Mouse (Mus musculus) gastrocnemius, postnatal 25 days (tissue): ENCODE data around the gene Zfp27. TPM values are rescaled to one million over a fixed set of nuclear protein-coding genes. Genes with fewer than 3 reads are reported as not detected.

Source experiments
- DNase-seq: peaks from one replicate; pipeline ENCODE4 v3.0.0; 2022
- long read RNA-seq, 2 experiments: library from polyadenylated mRNA; stranded (forward); transcript quantifications; one replicate each; pipeline ENCODE4 v2.0.0; 2021
- total RNA-seq, 2 experiments: library from RNA; stranded (reverse); gene quantifications; 1 replicate in 1 of 2; 2 replicates in 1 of 2; pipeline ENCODE4 v1.2.3; 2021

Gene Zfp27
- 1 to 10 TPM; 5.8 to 6.3 TPM for total RNA-seq
- long read RNA-seq, experiment 1, partial matches to known transcripts: 0 of 2 reads
- long read RNA-seq, experiment 1, other reads (novel, unspliced or antisense): 1 of 2 reads
- long read RNA-seq, experiment 2, partial matches to known transcripts: 0 of 3 reads
- long read RNA-seq, experiment 2, other reads (novel, unspliced or antisense): 1 of 3 reads

DNA sequence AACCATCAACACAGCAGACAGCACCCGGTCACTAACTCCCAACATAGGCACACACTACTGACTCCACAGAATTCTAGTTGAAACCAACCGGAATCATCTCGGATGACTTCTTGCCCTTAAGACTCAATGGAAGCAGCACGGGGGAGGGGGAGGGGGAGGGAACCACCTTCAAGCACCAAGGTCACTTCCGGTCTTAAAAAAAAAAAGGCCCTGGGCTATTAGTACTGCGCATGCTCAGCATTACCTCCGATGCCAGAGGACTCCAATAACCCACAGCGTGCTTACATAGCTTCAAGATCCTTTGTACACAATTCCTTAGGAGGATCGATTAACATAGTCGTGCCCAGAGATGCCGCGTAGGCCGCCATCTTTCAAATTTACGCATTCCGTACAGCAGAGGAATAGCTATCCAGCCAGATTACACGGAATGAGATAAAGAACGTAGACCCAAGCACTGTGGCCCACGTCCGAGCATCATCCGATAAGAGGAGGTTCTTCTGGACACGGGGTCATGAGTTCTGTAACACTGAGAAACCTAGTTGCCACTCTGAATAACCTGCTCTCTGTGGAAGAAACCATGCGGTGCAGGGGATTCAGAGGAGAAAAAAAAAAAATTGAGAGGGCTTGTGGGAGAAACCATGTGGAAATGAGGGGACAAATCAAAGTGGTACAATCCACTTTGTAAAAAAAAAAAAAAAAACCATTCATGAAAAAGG lies at the start of gene Zfp27:
Zfp27 (minus strand) TSS at position 607 of the 716 bp plus-strand sequence.
- DNase-seq: peak; percentile 76

DNA sequence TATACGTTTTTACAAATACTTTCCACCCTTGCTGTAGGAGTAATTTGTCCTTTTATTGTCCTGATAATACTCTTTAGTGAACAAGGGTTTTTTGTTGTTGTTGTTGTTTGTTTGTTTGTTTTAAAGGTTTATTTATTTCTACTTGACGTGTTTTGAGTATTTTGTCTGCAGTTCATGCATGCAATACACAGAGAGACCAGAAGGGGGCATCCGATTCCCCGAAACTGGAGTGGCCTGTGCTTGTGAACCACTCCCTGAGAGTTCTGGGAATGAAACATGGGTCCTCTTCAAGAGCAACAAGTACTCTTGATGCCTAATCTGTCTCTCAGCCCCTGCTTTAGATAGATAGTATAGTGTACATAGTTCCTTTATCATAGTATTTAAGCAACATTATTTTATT lies 48.4 kb upstream of the Zfp27 start:
- no peak for DNase-seq

DNA sequence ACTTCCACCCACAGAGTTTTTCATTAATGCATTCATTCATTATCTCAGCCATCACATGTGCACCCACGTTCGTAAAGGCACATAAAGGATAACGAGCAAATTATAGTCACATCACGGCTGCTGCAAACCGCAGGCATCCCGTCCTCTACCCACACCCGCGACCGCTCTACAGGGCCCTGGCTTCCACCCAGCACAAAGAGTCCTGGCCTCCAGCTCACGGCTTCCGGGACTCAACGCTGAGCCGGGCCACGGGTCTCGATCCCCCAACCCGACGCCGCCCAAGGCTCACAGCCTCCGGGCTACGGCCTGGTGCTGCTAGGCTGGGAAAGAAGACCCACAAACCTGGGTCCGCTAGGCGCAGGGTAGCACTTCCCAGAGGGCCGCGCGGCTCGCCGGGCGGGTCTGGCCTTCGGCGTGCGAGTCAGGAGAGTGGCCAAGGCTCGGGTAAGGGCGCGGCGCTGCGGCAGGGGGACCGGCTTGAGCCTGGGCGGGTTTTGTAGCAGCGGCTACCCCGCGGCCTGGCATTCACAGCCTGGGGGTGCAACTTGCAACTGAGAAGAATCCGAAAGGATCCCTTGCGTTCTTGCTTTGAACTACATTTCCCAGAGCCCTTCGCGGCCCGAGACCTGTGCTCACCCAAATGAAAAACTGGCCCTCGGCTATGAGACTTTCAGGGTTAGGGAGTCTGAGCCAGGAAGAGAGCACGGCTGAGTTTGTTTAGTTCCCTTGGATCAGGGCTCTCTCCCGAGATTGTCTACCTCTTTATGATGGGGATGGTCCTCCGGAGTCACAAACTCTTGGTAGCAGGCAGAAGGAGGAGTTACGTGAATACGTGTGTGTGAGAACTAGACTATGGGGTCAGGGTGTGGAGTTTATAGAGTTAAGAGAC lies 47.4 kb upstream of the Zfp27 start, which contains the start of gene Zfp74:
Zfp74 (minus strand) TSS at position 577 of the 889 bp plus-strand sequence.
- DNase-seq: peak; percentile 74

DNA sequence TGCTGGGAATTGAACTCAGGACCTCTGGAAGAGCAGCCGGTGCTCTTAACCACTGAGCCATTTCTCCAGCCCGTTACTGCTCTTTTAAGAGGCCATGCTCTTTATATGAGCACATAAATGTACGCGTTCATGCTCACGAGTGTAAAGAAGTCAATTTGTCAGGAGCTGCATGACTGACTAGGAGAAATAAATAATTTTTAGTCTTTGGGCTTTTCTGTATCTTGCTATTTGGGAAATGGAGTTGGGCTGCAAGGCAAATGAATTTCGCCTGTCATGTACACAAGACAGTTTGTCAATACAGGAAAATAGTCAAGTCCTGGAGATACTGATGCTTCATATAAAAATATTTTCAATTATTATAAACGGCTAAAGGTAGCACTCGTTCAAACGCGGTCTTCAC lies 46.7 kb upstream of the Zfp27 start:
- no peak for DNase-seq

DNA sequence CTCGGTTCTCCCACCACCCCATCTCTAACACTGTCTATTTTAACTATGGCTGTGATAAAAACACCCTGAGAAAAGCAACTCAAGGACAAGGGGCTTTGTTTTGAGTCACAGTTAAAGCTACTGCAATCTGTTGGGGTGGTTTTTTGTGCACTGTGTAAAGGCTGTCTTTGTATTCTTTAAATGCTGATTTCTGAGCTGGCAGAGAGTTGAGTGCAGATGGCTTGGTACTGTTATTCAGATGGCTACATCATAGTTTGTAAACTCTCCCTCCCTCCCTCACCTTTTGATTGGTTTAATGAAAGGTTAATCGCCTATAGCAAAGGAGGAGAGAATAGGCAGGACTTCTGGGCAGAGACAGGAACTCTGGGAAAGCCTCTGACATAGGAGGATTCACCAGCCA lies 37.8 kb upstream of the Zfp27 start:
- DNase-seq: no peak

DNA sequence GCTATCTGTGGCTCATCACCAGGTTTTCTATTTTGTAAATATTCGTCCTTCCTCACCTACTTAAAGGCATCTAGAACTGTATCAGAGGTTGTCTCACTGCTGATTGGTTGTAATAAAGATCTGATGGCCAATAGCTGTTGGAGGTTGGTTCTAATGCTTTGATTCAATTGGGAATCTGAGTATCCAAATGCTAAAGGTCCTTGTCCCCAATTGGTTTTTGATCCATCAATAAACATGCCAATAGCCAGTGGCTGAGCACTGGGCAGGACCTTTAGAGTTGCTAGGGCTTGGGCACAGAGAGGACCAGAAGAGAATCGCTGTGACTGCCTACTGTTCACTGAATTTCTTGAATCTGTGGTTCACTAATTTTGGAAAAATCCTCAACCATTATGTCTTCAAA lies 37.3 kb upstream of the Zfp27 start:
- no peak for DNase-seq

DNA sequence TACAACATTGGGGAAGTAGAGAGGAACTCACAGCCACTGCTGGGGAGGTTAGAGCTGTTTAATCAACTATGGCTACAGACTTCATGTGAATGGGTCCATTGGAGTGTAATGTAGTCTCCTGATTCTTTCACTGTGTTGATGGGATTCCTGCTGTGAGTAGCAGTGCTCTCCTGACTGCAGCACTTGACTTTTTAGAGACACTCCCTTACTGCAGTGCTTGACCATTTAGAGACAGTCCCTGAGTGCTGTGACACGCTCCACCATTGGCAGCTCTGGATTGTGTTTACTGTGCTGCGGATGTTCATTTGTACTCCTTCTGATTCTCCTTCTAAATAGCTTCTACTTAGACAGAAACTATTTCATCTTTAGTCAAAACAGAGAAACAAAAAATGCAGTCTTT lies 36.4 kb upstream of the Zfp27 start:
- no peak for DNase-seq

DNA sequence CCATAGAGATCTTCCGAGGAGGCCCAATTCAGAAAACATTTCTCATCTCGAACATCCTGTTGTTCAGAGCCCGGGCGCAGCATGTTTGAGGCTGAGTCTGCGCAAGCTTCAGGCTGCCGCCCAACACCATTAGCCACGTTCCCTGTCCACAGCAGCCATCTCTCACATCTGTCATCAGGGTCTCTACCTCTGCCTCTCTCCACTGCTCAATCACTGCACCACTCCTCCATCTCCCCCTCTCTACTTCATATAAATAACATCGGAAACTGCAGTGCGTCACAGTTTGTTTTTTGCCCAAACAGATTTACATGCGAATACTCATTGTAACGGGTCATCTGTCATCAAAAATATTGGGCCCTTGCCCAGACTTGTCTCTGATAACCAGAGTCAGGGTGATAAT lies 34.7 kb upstream of the Zfp27 start:
- DNase-seq: no peak

DNA sequence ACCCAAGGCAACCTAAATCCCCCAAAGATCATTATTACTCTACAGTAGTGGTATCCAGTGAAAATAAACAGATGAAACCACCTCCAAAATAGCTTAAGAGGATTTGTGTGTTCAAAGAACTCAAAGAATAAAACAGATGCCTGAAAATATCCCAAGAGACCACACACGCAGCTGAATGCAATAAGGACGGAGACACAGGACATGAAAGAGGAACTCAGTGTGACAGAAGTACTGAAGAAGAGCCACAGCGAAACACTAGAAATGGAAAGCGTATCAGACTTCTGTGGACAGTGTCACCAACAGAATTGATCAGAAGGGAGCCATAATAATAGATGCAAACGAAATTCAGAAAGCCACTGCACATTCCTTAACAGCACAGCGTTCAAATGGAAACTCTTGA lies 32.5 kb upstream of the Zfp27 start:
- DNase-seq: no peak

DNA sequence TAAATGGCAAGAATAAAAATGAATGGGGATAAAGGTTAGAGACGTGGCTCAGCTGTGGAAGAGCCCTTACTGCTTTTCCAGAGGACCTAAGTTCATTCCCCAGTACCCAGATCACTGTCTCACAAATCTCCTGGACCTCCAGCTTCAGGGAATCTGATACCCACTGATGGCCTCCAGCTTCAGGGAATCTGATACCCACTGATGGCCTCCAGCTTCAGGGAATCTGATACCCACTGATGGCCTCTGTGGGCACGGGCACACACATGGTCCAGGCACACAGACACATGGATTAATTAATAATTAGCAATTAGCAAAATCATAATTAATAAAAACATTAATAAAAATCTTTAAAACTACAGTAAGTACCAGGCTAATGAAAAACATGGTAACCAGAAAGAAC lies 16.4 kb upstream of the Zfp27 start:
- DNase-seq: peak; percentile 64

DNA sequence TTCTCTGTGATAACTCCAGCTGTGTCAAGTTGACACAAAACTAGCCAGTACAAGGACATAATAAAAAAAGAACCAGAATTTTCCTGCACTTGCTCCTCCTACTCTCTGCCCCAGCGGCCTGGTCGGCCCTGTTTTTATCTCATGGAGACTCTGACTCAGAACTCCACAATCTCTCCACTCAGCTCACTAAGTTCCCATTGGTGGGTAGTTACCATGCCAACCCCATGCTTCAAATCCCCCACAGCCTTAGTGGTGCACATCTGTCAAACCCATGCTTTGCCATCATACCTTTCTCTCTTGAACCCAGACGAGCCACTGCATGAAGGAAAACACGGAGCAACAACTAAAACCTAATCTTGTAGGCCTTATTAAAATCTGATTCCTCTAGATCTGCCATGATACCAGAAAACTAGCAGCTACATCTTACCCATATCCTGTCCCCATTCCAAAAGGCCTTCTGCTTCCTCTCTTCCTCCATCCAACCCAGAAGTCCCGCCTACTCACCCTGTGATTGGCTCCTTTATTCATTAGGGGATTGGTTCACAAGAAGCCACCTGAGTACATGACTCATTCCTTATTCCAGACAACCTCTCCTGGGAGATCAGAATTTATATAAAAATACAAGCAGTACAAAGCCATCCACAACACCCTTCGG lies 15.2 kb upstream of the Zfp27 start:
- DNase-seq: no peak

DNA sequence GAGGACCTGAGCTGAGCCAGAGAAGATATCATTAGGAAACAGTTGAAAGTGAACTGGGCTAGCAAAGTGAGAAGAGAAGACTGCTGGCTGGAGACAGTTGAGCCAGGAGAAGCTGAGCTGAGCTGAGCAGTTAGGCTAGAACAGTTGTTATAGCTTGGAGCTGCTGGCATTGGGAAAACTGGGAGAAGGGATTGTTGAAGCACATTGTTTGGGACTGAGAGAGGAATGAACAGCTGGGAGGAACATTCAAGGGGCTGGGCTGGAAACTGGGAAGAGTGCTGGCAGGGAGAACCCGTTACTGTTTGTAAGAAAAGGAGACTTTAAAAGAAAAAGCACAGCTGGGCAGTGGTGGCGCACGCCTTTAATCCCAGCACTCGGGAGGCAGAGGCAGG lies 11.7 kb upstream of the Zfp27 start:
- DNase-seq: peak; percentile 30

DNA sequence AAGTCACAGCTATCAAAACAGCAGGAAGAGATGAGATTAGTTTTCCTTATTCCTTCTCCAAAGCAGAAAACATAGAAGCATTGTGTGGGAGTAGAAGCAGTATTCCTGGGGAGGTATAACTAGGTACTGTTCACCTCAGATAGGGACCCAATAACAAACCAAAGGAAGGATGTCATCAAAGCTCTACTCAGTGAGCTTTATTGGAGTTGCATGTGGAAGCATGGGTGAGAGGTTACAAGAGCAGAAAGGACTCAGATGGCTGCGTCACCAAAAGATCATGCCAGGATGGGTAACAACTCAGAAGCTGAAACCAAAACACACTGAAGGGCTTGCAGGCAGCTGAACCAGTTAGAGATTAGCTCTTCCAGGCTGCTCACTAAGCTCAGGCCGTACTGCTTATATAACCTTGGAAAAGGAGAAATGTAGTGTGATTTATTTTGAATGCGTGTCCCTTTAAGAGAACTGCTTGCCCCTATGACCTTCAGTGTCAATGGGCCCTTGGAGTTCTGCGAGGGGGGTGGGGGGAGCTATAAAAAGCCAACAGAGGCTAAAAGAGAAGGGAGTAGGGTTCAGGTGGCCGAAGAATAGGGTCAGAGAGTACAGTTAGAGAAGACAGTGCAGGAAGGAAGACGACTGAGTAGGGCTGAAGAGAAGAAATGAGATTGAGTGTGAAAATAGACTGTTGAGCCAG lies 11.1 kb upstream of the Zfp27 start:
- DNase-seq: peak; percentile 41

DNA sequence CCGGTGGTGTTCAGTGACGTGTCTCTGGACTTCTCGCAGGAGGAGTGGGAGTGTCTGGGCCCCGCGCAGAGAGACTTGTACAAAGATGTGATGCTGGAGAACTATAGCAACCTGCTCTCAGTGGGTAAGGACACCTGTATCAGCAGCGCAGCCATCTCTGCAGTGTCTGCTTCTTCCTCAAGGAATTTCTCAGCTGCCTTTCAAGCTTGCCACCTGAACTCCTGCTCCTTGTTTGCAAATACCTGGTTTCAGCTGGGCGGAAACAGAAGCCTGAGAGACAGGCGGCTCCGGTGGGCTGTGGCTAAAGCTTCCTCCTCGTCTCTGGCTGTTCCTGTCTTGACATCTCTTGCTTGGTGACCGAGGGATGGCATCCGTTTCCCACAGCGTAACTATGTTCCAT lies 5.8 kb upstream of the Zfp27 start:
- DNase-seq: no peak

DNA sequence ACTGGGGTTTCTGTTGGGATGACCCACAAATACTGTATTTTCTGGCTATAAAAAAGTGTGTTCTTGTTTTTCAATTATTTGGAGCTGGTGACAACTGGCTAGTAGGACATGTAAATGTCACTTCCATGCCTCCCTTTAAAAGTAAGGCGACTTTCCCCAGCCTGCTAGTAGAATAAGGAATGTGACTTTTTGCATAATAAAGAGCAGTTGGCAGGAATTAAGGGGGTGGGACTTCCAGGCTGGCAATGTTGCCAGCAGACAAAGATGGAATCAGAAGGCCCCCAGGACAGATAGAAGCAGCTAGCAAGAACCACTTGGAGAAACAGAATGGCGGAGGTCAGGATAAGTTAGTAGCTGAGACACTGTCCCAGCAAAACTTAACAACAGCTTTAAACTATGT lies 3.9 kb upstream of the Zfp27 start:
- DNase-seq: no peak

DNA sequence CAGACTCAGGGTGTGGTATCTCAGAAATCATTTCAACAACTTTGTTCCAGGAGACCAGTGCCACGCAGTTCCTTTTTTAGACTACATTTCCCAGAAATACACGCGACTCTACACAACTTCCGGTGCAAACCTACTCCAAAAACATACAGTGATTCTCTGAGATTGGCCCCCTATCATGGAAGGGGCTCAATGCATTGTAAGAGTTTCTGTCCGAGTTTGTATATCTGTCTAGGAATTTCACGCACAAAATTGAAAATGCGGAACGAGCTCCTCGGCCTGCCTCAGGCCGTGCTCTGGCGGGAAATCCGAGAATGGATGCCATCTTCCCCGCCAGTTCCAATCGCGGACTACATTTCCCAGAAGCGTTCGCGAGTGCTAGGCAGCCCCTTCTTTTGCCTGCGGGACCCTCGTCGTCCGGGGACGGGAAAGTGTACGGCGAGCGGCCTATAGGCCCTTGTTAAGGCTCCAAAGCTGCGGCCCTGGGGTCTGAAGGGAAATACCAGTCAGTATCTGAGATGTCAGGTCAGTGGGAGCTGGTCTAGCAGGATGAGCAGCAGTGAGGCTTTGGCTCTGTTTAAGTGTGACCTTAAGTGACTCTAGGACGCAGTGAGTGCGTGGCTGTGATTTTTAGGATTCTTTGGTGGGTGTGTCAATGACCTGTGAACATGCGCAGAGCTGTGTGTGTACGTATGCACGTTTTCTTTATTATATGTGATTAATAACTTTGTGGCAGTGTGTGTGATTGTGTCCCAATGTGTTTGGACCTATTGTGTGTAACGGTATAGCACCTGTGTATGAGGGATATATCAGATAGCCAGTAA lies 2.0 kb upstream of the Zfp27 start, which contains the start of gene Zfp383:
Zfp383 (plus strand) TSS at position 94 of the 821 bp plus-strand sequence.
- peak; percentile 81 for DNase-seq

DNA sequence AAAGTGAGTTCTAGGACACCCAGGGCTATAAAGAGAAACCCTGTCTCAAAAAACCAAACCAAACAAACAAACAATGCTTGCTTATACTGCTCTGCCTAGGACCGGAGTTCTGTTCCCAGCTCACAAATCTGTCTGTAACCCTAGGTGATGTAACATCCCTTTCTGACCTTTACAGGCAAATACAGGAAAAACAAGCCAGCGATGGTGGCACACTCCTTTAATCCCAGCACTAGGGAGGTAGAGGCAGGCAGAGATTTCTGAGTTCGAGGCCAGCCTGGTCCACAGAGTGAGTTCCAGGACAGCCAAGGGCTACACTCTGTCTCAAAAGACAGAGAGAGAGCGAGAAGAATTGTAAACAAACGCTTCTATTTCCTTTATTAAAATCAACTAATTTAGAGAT lies 834 bp upstream of the Zfp27 start:
- no peak for DNase-seq

DNA sequence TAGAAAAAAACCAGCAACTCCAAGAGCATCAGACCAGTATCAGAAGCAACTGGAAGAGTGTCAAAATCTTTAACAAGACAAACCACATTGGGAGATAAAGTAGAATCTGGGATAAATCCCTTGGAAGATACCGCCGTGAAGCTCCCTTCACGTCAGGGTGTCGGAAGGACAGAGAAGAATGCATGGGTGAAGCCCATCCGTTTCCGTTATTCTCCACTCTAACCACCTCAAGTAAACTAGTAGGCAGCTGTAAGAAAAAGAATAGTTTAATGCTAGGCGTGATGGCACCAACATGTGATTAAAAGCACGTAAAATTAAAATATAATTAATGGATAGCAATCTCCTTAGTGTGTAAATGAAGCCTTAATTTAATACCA lies 298 bp upstream of the Zfp27 start:
- DNase-seq: no peak

DNA sequence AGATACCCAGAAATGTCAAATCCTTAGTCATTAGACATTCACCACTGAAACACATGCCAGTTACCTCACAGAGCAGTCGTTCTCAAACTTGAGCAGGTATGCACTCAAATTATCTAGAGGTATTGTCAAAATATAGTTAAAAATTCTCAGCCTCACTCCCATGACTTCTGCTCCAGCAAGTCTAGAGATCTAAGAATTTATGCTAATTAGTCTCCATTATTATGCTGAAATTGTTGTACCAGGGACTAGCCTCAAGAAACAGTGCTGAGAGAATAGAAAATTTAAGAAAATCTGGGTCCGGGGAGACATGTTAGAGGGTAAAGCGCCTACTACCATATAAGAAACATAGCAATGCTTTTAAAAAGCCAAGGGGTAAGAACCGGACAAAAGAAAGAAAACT lies 2.3 kb downstream of the Zfp27 start:
- no peak for DNase-seq

DNA sequence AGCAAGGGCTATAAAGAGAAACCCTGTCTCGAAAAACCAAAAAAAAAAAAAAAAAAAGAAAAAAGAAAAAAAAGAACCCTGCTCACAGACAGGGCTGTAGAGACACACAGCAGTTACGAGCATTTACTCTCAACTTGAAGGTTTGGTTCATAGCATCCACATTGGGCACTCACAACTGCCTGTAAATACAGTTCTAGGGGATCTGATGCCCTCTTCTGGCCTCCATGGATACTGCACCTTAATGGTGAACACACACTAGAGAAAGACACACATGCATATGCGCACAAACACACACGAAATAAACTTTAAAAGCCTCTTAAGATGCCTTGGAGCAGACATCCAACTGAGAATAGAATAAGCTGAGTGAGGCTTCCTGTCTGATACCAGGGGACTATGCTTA lies 8.0 kb downstream of the Zfp27 start:
- no peak for DNase-seq

DNA sequence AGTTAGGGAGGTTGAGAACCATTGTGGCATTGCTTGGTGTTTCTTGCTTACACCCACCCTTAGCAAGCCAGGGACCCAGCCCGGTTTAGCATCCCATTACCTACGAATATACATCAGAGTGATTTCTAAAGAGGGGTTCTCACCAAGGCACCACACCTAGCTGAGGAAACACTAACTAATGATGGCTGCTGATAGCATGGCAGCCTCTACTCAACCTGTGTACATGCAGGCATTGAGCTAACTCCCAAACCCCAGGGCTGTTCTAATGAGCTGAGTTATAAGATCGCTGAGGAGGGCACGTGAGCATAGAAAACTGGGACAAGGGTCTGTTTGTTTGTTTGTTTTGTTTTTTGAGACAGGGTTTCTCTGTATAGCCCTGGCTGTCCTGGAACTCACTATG lies 13.6 kb downstream of the Zfp27 start:
- no peak for DNase-seq
